Mouse (Mus musculus): ENCODE measurements around the gene 9930104L06Rik. TPM values are rescaled to one million over a fixed set of nuclear protein-coding genes. Genes with fewer than 3 reads are reported as not detected.

The 9930104L06Rik gene
- total RNA-seq, 2 experiments from 2014 or later, result 6.9 to 10.5 TPM

DNA sequence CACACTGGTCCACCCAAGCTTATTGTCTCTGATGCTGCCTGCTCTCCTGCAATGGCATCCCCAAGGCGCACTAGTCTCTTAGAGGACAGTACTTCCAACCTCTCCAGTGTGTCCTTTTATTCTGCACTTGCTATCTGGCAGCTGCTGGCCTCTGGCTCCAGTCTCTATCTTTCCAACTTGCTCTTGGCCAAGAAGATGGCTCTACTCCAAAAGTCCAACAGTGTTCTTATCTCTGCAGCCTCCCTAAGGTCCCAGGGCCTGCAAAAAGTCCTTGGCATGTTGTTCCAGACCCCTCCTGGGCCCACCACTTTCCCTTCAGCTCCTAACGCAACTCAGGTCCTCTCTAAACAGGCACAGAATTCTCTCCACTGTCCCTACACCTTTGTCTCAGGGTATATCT is 20.4 kb downstream of the 9930104L06Rik start:
- ATAC-seq (replicated peaks; ENCODE audit: poor library complexity, severe bottlenecking), result no peak

DNA sequence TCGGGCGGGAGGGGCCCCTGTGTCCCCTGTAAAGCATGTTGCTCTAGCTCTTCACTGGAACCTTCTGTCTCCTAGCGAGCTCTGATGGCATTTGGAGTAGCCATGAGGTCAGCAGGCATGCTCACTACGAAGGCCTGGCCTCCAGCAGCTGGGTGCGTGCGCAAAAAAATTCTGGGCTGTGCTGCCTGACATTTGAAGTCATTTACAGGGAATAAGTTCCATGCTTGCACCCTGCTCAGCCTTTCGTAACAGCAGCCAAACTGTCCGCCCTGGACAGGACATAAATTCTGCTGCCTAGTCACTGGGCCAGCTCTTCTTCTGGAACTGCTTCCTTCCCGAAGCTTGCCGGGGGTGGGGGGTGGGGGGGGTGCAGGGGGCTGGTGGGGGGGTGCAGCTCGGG is 22.2 kb downstream of the 9930104L06Rik start:
- ATAC-seq (replicated peaks; ENCODE audit: poor library complexity, severe bottlenecking), result no peak

GRCm38 (mm10) chr4:124960940-124961339 is 24.1 kb downstream of the 9930104L06Rik start:
- ATAC-seq (replicated peaks; ENCODE audit: poor library complexity, severe bottlenecking), result peak; percentile 83

GRCm38 (mm10) chr4:124962576-124962975 is 25.7 kb downstream of the 9930104L06Rik start:
- no peak for ATAC-seq (replicated peaks; ENCODE audit: poor library complexity, severe bottlenecking)

- no peak for ATAC-seq (replicated peaks; ENCODE audit: poor library complexity, severe bottlenecking)
Observed at GRCm38 (mm10) chr4:124964912-124965599, 28.2 kb downstream of the 9930104L06Rik start.

DNA sequence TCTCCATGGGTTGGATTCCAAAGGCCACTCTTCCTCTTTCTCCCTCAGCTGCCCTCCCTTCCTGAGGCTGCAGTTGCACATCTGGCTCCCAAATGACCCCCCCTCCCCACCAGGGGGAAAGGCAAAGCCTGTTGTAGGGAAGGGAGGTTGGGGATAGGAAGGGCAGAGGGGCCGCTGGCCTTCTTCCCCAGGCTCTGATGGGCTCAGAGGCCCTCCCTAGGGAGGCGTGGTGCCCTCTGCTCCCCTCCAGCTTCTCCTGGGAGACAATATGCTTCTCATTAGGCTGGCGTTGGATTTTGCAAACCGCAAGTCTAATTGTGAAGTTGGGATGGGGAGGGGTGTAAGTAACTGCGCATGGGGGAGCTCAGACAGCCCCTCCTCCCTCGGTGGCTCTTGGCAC is 31.9 kb downstream of the 9930104L06Rik start:
- ATAC-seq (replicated peaks; ENCODE audit: poor library complexity, severe bottlenecking), result no peak

GRCm38 (mm10) chr4:124969219-124969848 is 32.5 kb downstream of the 9930104L06Rik start:
- ATAC-seq (replicated peaks; ENCODE audit: poor library complexity, severe bottlenecking), result peak; percentile 42

DNA sequence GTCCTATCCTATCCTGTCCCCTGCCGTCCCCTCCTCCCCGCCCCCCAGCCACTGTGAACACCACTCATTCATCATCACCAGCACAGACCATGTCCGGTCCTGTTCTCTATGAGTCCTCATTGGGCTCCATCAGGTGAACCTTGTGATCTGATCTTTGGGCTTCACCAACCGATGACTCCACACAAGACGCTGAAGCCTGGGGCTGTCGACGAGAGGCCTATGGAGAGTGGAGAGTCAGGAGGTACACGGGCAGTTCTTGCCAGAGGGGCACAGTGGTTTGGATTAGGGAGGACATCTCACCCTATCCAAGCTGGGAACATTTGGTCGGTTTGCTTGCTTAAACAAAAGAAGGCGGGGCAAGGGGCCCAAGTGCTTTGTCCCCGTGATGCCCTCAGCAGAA is 33.3 kb downstream of the 9930104L06Rik start:
- ATAC-seq (replicated peaks; ENCODE audit: poor library complexity, severe bottlenecking), result no peak

DNA sequence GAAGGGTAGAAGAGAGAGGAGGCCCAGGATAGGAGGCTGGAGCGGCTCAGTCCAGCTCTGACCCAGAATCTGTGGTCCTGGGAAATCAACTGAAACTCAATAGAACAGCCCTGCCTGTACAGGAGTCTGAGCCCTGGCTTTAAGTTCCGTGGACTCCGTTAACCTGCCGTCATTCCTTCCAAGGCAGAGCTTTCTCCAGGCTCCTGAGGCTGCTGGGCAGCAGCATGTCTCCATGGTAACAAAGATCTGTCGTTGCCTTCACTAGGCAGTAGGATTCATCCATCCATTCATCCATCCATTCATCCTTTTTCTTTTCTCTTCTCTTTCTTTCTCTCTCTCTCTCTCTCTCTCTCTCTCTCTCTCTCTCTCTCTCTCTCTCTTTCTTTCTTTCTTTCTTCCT is 33.8 kb downstream of the 9930104L06Rik start:
- ATAC-seq (replicated peaks; ENCODE audit: poor library complexity, severe bottlenecking), result no peak

GRCm38 (mm10) chr4:124971094-124971493 is 34.2 kb downstream of the 9930104L06Rik start:
- ATAC-seq (replicated peaks; ENCODE audit: poor library complexity, severe bottlenecking), result no peak

GRCm38 (mm10) chr4:124972316-124972715 is 35.5 kb downstream of the 9930104L06Rik start:
- ATAC-seq (replicated peaks; ENCODE audit: poor library complexity, severe bottlenecking), result no peak

GRCm38 (mm10) chr4:124973296-124973695 is 36.4 kb downstream of the 9930104L06Rik start:
- no peak for ATAC-seq (replicated peaks; ENCODE audit: poor library complexity, severe bottlenecking)

- ATAC-seq (replicated peaks; ENCODE audit: poor library complexity, severe bottlenecking), result no peak
Observed at GRCm38 (mm10) chr4:124978201-124978600, 41.4 kb downstream of the 9930104L06Rik start.

DNA sequence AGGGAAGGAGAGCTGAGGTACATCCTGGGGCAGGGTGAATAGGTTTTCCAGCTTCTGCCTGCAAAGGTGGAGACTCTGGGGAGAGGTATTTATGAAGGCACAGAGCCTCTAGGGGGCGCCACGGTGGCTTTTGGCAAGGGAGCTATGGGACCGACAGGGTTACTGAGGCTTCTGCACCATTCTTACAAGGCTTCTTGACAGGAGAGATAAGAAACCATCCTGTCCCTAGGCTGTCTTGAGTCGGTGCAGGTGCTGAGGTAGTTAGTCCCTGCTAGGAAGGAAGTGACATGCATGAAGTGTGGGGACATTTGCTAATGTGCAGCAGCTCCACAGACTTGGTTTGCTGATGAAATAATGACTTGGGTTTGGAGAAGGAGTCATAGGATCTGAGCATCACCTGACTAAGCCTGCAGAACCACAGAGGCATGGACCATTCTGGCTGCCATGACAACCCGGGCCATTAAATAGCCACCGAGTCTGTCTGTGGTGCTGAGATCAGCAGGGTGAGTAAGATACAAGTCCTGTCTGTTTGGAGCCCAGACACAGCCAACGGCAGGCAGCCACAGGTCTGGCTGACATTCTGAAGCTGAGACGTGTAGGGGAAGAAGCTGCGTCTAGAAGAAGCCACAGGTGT is 47.2 kb downstream of the 9930104L06Rik start:
- peak; percentile 39 for ATAC-seq (replicated peaks; ENCODE audit: poor library complexity, severe bottlenecking)

GRCm38 (mm10) chr4:124984871-124985670 is 48.2 kb downstream of the 9930104L06Rik start:
- ATAC-seq (replicated peaks; ENCODE audit: poor library complexity, severe bottlenecking), result no peak

DNA sequence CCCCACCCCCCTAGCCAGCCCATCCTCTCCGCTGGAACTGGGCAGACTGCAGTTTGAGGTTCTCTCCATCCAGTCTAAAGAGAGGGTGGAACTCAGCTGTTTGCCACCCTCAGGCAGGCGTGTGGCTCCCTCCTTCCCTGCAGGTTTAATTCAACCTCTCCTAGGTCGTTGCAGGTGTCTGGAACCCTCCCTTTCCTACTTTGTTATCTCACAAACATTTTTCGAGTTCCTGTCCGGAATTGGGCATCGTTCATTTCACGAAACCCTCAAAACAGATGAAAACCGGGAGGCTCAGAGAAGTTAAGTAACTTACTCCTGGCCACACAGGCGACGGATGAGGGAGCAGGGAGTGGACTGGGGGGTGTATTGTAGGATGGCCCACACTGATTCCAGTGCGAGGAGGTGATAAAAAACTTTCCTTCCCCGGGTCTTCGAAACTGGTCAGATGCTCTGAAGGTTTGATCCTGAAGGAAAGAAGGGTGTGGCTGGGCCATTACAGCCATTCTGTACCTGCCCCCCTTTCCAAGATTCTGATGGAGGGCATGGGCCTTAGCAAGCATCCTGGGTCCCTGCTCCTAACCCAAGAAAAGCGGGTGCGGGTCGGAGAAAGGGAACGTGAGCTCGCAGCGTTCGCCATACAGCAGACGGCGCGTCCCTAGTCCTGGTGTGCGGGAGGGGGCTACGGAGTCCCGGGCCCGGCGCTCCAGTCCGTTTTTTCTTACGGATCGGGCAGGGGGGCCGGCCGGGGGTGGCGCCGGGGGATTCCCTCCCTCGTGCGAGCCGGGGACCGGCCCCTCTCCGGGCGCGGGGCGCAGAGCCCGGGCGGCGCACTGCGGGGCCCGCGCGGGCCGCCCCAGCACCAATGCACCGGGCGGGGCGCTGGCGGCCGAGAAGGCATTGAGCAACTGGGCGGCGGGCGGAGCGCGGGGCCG is 49.1 kb downstream of the 9930104L06Rik start, which contains the start of gene Rspo1:
Gene Rspo1, plus strand, starts transcription at position 760 of the 932 bp plus-strand sequence.
- peak; percentile 21; the same call in 1 of the 2 replicates for ATAC-seq (replicated peaks; ENCODE audit: poor library complexity, severe bottlenecking)

- no peak for ATAC-seq (replicated peaks; ENCODE audit: poor library complexity, severe bottlenecking)
Observed at GRCm38 (mm10) chr4:124986739-124987710, 50.2 kb downstream of the 9930104L06Rik start.

GRCm38 (mm10) chr4:124987711-124988097 is 50.9 kb downstream of the 9930104L06Rik start:
- ATAC-seq (replicated peaks; ENCODE audit: poor library complexity, severe bottlenecking), result no peak
